Mouse (Mus musculus) adipocyte (in vitro differentiated cells): ENCODE results near the gene Mknk2.

ENCODE experiments used
- DNase-seq: peaks from one replicate; pipeline ENCODE4 v3.0.0-alpha.2; 2016; ENCODE audit warnings: low spot score

Mknk2 gene

DNA sequence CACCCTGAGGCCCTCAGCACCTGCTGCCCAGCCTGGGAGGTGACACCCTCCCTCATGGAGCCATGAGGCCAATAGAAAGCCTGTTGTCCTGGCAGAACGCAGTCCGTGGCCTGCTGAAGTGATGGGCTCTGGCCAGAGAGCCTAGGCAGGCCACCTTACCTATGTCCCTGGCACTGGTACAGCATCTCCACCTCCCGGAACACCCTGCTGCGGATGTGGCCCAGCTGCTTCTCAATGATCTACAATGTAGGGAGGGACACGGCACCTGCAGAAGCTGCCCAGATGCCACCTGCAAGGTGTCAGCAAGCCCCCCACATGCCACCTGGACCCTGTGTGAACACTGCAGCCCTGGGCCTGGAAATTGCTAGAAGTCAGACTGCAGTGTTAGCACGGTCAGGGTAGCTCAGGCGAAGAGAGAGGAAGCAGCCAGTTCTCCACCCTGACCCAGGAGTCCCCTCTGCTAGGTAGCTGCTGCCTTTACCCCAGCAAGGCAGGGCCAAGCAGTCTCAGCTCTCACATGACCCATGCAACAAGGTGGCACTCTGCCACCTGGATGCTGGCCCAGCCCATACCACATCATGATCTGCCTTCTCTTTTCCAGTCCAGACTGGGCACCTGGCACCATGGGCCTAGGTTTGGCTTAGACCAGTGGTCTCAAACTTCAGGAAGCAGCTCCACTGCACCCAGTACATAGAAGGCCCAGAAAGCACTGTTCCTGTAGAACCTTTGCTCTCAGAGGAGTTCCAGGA, 8.0 kb downstream of the Mknk2 start:
- DNase-seq: peak; percentile 93

DNA sequence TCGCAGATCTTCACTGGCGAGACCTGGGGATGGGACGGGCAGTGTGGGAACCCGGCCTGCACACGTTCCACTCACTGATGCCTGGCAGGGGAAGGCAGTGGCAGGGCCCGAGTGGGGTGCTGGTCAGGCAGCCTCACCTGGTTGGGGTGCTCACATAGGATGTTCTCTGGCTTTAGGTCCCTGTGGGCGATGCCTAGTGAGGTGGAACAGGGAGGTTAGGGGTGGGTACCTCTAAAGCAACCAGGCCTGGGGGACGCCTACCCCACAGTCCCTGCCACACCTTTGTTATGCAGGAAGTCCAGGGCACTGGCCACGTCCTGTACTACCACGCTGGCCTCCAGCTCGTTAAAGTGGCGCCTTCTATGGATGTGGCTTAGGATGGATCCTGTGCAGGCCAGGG, 8.9 kb downstream of the Mknk2 start:
- no peak for DNase-seq

DNA sequence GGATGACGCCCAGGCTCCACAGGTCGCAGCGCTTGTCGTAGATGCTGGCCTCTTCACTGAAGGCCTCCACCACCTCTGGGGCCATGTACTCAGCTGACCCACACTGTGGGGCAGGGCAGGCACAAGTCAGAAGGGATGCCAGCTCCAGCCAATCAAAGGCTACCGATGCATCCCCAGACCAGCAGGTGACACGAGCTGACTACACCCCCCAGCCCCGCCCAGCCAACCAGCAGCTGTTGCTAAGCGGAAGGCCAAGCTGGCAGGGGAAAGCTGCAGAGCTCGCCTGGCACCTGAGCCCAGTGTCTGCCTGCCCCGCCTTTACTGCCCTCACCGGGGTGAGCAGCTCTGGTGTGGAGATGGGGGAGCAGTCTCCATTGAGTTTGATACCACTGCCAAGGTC, 9.3 kb downstream of the Mknk2 start:
- DNase-seq: no peak

DNA sequence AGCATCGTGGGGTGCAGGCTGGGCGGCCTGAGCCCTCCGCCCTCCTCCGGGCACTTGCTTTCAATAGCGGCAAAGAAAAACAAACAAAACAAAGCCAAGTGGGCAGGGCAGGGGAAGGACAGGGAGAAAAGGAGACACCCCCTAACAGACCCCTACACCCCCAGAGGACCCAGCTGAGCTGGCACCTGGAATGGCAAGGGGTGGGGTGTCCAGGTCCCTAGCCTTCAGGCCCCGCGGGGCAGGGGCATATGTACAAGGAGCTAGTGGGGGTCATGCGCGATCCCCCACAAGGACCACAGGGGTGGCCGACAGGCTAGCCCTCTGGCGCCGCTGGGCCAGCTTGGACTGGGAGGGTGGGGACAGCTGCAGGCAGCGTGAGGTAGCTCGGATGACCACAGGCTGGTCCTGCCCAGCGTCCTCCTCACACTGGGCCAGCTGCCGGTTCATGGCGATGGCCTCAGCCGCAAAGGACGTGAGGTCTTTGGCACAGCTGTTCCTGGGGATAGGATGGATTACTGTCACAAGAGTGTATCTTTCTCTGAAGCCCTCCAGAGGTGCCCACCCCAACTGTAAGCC, 11.0 kb downstream of the Mknk2 start:
- DNase-seq: no peak

DNA sequence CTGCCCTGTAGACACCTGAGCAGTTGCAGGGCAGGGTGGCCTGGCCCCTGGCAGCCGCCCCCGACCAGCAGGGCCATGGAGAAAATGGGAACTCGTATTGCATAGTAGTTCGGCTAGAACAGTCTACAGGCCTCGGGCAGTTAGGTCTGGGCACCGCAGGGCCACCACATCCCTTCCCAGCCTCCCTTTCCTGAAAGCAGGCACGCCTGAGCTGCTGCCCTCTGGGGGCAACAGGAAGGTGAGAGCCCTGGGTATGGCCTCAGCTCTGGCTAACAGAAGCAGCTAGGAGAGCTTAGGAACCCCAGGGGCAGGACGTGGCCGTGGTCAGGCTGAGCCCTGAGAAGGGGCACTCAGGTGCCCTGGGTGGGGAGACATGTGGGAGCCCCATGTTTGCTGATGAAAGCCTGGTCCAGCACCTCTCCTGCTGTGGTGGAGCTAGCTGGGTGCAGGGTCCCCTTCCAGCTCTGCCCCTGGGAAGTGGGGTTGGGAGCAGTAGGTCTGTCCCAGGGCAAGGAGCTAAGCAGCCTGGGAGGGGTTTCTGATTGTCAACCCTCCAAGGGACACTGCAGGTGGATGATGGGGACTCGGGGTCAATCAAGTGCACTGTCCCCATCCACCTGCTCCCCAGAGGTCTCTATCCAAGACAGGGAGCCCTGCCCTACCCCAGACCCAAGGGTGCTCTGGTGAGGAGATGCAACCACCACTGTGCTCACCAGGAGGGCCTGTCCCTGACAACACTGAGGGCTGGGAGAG, 11.8 kb downstream of the Mknk2 start:
- DNase-seq: peak; percentile 25

DNA sequence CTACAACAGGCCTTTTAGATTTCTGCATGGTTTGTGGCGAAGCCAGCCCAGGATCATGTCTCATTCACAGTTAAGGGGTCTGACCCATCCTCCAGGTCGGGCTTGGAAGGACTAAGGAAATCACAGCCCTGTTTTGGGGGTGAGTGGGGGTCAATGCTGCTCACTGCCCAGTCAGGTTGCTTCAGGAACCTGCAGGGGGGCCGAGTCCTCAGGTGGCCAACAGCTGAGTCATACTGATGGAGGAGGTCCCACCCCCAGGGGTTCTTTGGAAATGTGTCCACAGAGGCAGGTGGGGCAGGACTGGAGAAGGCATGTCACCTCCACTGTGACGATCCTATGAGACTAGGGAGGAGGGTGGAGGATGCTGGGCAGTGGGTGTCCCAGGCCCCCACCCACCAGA, 12.5 kb downstream of the Mknk2 start:
- no peak for DNase-seq

DNA sequence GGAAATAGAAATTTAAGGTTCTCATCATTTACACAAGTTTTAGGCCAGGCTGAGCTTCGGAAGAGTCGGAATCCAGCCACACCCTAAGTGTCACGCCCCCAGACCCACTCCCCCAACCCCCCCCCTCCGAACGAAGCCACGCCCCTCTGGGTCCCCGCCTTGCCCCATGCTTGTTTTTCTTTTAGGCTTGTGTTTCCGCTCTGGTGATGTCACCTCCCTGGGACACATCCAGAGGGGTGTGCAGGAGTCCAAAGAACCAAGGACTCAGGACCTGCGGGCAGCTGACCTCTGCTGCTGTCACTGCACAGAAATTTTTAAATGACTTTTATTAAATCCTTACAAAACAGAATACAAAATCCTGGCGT, 12.9 kb downstream of the Mknk2 start:
- peak; percentile 91 for DNase-seq

DNA sequence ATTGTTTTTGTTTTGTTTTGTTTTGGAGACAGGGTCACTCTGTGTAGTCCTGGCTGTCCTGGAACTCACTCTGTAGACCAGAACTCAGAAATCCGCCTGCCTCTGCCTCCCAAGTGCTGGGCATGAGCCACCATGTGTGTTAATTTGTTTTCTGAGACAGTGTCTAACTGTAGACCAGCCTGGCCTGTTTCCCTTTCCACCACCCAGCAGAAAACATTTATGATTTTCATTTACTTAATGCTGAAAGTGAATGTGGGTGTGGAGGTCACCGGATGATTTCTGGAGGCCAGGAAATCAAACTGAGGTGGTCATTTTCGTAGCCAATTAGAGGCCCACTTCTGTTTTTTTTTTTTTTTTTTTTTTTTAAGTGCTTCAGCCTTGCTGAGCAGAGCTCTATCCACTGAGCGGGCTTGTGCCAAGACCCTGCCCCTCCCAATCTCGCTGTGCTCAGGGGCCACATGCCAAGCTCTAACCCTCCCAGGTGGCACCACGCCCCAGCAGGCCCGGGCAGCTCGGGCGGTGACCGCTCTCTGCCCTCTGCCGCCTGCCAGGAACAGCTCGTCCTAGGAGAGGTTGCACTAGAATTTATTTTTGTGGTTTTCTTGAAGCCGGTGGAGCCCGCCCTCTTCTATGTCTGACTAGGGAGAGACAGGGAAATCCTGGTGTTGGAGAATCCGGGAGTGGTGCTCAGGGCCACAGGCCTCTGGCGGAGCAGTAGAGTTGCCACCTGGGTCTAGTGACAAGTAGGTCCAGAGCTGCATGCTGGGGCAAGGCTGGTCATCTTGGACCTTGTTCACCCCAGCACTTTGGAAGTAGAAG, 13.5 kb downstream of the Mknk2 start:
- DNase-seq: peak; percentile 92

DNA sequence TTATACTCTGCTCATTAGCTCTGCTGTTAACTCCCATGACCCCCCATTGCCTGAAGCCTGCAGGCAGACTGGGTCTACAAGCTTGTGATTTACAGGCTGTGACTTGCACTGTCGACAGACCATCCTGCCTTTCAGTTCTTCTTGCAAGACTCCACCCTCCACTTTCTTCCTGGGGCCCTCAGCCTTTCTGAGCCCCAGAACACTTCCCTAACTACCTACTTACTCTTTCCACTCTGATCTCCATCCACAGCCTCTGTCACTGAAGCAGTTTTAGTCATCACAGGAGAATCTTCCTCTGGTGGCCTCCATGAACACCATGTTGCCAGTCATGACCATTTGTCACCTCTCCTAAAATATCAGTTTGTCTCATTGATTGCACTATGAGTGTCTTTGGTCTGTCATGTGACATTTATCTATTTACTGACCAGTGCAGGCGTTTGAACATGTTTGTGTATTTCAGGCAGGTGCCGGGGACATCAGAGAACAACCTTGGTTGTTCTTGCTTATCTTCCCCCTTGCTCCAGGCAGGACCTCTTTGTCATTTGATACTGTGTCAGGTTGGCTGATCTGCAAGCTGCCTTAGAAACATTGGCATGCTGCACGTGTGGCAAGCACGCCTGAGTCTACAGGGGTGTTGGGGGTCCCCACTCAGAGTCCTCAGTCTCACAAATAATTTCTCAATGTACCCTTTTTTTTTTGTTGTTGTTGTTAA, 14.3 kb downstream of the Mknk2 start:
- DNase-seq: no peak

DNA sequence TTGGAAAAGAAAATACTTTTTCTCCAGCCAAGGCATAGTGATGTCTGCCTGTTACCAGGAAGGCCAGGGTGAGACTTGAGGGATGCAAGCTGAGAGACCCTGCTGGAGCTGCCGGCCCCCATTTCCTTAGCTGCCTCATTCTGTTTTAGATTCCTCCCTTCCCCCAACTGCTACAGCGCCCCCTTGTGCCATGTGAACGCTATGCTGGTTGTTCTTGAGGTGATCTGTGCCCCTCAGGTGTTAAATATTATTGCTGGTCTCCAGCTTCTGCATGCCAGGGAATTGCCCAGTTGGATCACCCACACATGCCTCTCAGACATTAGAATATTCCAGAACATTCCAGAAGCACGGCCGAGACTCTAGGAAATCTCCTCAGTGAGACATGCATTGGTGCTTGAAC, 16.8 kb downstream of the Mknk2 start:
- peak; percentile 30 for DNase-seq

DNA sequence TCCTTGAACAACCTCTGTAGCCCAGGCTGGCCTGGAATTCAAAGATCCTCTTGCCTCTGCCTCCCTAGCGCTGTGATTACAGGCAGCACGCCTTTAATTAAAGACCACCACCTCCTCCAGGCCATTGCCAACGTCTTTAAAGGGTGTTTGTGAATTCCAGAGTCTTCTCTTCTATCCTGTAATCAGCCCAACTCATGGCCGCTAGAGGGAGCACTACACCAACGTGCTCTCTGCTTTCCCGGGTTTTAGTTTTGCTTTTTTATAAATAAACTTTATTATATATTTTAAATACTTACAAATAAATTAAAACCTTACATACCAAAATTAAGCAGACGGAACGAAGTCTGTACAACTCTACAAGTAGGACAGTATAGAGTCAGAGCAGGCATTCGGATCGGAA, 18.7 kb downstream of the Mknk2 start:
- DNase-seq: peak; percentile 83

DNA sequence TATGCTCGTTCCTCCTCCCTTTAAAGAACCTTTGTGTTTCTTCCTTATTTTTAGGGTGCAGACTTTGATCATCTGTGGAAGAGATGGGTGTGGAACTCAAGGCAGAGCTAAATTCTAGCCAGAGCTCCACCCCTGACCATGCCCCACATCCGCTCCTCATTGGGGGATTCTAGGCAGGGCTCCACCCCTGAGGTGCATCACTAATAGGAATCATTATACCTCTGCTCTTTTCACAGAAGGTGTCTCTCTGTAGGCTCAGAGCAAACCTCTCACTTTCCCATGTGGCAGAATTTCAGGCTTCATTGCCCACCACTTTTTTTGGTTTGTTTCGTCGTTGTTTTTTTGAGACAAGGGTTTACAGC, 19.1 kb downstream of the Mknk2 start:
- DNase-seq: no peak

DNA sequence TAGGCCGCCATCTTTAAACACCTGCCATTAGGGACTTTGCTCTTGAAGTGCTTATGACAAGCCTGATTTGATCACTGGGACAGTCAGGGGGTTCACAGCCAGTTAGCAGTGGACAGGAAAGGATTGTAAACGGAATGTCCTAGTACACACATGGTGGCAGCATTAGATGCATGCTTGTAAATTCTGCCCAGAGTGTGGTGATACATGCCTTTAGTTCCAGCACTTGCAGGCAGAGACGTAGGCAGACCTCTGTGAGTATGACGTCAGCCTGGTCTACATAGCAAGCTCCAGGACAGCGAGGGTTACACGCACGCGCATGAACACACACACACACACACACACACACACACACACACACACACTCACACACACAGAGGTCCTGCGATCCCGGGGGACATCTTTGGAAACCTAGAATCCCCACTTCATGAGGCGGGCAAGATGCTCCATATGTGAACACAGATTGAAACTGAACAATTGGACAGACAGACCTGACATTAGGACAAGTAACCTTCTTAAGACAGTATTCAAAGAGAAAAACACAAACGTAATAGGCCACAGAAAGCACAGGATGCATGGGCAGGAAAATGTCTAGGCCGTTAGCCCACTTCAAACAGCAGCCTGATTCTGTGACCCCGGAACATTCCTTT, 19.6 kb downstream of the Mknk2 start:
- no peak for DNase-seq

DNA sequence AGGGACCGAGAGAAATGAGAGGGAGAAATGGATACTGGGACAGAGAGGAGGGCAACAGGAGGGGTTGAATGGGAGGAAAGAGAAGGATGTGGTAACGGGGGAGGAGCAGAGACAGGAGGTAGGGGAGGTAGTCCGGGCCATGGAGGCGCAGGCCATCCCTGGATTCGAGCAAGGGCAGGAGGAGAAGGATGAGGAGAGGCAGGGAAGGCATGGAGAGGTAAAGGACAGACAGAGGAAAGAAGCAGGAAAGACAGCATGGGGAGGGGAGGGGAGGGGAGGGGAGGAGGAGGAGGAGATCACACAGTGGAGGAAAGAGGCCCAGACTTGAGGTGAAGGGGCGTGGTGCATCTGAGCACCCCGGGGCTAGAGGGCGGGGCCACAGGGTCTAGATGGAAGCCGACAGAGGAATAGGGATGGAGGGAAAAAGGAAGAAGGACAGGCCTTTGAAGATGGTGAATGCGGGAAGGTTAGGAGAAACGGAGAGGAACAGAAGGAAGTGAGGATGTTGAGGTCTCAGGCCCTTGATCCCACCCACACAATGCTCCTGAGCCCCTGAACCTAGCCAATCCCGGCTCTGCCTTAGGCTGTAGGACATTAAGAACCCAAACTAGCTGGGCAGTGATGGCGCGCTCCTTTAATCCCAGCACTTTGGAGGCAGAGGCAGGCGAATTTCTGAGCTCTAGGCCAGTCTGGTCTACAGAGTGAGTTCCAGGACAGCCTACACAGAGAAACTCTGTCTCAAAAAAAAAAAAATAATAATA, 20.9 kb downstream of the Mknk2 start, which contains the start of gene Btbd2:
TSS of gene Btbd2 (minus strand) at position 209 of the 761 bp plus-strand sequence.
- no peak for DNase-seq

DNA sequence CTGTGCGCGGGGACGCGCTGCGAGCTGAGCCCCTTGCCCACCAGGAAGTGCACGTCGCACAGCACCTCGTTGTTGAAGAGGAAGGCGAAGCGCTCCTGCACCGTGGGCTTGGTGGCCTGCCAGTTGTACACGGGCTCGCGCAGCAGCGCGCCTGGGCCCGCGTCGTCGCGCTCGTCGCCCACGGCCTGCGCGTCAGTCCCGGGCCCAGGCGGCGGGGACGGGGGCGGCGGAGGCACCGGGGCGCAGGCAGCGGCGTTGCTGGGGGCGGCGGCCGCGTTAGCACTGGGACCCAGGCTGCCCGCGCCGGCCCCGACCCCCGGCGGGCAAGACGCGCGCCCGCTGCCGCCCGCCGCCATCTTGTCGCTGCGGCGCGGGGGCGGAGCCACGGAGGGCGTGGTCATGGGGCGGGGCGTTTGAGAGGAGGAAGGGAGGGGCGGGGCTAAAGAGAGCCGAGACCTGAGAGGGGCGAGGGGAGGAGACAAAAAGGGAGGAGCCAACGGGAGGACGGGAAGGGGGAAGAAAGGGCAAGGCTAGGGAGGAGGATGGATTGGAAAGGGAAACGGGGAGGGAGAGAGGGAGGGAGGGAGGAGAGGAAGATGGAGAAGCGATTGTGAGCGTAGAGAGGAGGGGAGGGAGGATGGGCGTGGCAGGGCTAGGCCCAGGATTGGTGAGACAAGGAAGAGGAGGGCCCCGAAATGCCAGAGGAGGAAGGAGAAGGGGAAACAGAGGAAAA, 21.6 kb downstream of the Mknk2 start:
- DNase-seq: peak; percentile 99

DNA sequence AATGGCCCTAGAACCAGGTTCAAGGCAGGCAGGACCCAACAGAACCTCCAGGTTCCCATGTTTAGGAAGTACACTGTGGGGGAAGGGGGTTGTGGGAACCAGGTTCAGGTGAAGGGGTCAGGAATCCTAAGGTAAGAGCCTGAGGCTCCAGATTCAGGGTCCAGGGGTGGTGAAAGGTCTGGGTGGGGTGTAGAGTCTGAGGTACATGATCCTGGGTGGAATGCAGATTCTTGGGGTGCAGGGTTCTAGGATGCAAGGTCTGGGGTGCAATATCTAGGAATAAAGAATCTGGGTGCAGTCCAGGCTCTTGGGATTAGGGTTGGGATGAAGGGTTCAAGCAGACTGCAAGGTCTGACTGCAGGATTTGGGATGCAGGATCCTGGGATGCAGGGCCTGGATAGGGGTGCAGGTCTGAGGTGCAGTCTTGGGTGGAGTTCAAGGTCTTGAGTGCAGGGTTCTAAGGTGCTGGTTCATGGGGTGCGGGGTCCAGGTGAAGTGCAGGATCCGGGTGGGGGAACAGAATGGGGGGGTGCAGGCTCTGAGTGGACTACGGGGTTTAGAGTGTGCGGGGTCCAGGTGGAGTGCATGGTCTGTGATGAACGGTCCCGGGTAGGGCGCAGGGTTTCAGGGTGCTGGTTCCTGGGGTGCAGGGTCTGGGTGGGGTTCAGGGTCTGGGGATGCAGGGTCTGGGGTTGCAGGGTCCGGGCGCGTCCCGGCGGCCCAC, 22.3 kb downstream of the Mknk2 start:
- no peak for DNase-seq

DNA sequence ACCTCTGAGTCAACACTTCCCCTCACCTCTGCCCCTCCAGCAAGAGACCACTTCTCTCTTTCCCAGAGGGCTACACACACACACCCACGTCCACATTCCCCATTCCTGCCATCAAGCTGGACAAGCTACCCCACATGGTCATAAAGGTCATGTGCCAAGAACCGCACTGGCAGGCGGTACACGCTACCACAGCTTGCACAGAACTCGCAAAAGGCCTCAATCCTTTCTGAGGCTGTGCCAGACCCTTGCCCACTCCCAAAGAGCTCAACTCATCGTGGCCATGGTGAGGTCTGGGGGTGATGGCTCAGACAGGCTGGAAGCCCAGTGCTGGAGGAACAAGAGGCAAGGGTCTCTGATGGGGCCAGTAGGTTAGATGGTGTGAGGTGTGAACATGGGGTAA, 23.0 kb downstream of the Mknk2 start:
- no peak for DNase-seq

DNA sequence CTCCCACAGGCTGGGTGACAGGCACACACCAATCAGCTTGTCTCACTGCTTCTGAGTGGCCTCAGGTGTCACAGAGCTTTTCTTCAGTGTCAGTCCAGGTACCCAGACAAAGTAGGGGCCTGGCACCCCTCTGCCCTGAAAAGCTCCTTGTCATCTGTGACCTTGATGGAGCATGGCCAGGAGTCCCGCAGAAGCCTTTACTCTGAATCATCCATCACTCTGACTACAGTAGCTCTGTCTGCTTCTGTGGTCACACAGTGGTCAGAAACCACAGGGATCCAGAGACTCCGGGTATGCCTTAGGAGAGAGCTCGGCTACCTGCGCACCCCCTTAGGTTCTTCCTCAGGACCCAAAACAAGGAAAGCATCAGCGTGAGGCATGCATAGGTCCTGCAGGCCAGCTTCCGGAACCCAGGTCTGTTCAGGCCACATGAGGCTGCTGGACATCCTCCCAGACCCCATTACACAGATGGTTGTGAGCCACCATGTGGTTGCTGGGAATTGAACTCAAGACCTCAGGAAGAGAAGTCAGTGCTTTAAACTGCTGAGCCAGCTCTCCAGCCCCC, 24.7 kb downstream of the Mknk2 start:
- no peak for DNase-seq

DNA sequence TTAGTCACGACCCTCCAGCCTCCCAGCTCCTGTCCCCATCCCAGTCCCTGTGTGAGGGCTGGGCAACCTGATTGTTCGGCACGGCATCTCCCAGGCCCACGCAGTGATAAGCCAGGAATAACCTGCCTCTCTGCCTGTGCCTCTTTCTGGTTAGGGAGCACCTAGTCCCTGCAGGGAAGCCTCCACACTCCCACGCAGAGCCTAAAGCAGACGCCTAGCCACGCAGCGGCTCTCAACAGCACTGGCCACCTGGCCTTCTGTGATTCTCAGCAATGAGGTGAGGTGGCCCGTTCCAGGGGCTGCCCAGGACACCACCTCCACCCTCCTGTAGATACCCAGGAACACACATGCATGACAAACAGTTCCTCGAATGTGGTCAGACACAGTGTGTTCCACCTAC, 27.5 kb downstream of the Mknk2 start:
- DNase-seq: no peak
